Mouse (Mus musculus) embryonic facial prominence, embryonic 10.5 days (tissue): ENCODE measurements around the gene Podnl1. TPM values are rescaled to one million over a fixed set of nuclear protein-coding genes. Genes with fewer than 3 reads are reported as not detected.

ENCODE experiments used
- DNase-seq: peaks from one replicate; pipeline ENCODE4 v3.0.0-alpha.2; 2017; ENCODE audit warnings: low spot score
- H3K27ac ChIP-seq: fragments of 300-500 bp; sonication (generic); replicated peaks from 2 replicates; pipeline ENCODE4 v1.5.1; 2016; ENCODE audit warnings: mild to moderate bottlenecking
- H3K27me3 ChIP-seq: fragments of 300-500 bp; sonication (generic); replicated peaks from 2 replicates; pipeline ENCODE4 v1.6.1; 2016; ENCODE audit warnings: low read depth, mild to moderate bottlenecking; ENCODE audit not compliant: poor library complexity, severe bottlenecking
- H3K36me3 ChIP-seq: fragments of 300-500 bp; sonication (generic); replicated peaks from 2 replicates; pipeline ENCODE4 v1.6.1; 2016; ENCODE audit warnings: mild to moderate bottlenecking, moderate library complexity
- H3K4me1 ChIP-seq: fragments of 300-500 bp; sonication (generic); 2 replicates; pipeline ENCODE4 v1.6.1; 2016
- H3K4me3 ChIP-seq: fragments of 300-500 bp; sonication (generic); 2 replicates; pipeline ENCODE4 v1.5.1; 2016; ENCODE audit warnings: mild to moderate bottlenecking, moderate library complexity
- H3K9me3 ChIP-seq: fragments of 300-500 bp; sonication (generic); 2 replicates; pipeline ENCODE4 v1.6.1; 2016; ENCODE audit warnings: mild to moderate bottlenecking
- WGBS: fragments of 180-500 bp; shearing (Covaris S2); methylation state at CpG from one replicate; pipeline ENCODE4 v1.1.7; 2016; 5-methylcytosine and 5-hydroxymethylcytosine counted together
- polyA plus RNA-seq: library from polyadenylated mRNA; unstranded; fragments of >200 nt; fragmentation: Nextera tagmentation; extraction: Ambion mirVana; gene quantifications from 2 replicates; pipeline ENCODE4 v1.2.1, GENCODE M21; 2016

The Podnl1 gene
- polyA plus RNA-seq, 1 experiment from 2014 or later = 0.12 TPM

DNA sequence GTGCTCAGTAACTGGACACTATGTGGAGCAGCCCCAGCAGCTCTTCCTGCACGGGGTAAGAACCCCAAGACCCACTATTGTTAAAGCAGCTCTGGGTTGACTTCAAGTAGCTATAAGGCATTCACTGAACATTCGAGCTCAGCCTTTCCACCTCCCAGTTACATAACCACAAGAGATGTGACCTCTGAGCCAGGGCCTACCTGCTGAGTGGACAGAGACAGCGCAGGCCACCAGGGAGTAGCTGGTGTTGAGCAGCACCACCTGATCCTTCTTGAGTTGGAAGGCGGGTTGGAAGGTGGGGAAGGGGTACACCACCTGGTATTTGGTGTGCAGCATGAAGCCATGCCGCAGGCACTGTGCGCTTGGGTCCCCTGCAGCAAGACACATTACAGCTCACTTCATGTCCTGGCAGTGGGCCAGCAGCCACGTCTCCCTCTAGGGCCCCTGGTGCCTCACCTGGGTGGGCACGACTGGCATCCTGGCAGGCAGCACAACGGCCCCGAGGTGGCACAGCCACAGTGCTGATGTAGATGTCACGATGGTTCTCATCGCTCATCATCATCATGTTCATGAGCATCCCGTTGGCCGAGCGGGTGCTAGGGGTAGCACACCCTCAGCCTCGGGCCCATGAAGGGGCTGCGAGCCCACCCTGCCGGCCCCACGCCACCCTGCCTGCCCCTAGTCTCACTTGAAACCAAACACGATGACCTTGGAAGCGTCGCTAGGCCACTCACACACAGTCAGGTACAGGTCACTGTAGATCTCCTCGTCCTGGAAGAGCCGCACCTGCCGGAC, 24.1 kb upstream of the Podnl1 start:
- Histone ChIP-seq H3K4me1 (peaks cover 38% of the 10 kb centered on the region), H3K27me3 (no peaks in the 10 kb centered on the region), H3K9me3 (no peaks in the 10 kb centered on the region), H3K4me3 (no peak overlapping the region), H3K36me3 (peaks cover 64% of the 10 kb centered on the region), H3K27ac (no peak overlapping the region)
- no peak for DNase-seq
- 94% methylated on average over 25 of the region's 25 CpGs for WGBS

DNA sequence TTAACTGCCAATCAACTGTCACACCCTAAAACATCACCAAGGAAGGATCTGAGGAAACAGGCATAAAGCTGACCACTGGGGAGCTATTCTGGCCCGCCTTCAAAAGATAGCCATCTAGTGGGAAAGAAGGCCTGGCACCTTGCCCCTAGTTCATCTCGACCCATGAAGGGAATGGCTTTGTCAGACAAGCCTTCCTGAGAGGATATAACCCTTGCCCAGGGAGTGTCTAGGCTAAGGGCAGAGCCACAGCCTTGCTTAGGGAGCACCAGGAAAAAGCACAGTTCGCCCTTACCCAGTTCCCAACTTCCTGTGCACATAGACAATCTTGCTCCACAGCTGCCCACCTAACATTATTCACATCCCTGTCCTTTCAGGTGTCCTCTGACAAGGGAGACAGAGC, 22.2 kb upstream of the Podnl1 start:
- Histone ChIP-seq H3K4me3 (peak overlapping the region; percentile 86), H3K27ac (peak overlapping the region; percentile 100), H3K4me1 (peaks cover 38% of the 10 kb centered on the region), H3K27me3 (no peaks in the 10 kb centered on the region), H3K36me3 (peaks cover 44% of the 10 kb centered on the region), H3K9me3 (no peaks in the 10 kb centered on the region)
- DNase-seq = no peak
- WGBS = 70% methylated on average over 3 of the region's 3 CpGs

DNA sequence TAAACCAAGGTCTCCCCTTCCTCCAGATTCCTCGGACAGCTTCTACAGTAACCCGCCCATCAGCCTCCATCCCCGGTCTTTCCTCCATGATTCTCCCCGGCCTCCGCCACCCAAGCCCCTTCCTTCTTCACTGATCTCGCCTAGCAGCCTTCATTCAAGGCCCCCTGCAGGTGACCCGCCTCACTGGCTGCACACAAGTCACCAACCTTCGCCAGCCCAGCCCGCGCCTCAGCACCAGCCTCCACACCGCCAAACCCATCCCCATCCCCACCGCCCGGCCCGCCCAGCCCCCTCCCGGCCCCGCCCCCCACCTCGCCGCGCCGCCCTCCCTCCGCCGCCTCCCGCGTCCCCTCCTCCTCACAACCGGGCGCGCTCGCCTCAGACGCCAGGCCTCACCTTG, 21.6 kb upstream of the Podnl1 start:
- Histone ChIP-seq H3K27me3 (no peaks in the 10 kb centered on the region), H3K4me3 (peak overlapping the region; percentile 86), H3K9me3 (no peaks in the 10 kb centered on the region), H3K4me1 (peaks cover 38% of the 10 kb centered on the region), H3K36me3 (peaks cover 38% of the 10 kb centered on the region), H3K27ac (peak overlapping the region; percentile 100)
- peak; percentile 92 for DNase-seq
- 1% methylated on average over 28 of the region's 29 CpGs for WGBS

DNA sequence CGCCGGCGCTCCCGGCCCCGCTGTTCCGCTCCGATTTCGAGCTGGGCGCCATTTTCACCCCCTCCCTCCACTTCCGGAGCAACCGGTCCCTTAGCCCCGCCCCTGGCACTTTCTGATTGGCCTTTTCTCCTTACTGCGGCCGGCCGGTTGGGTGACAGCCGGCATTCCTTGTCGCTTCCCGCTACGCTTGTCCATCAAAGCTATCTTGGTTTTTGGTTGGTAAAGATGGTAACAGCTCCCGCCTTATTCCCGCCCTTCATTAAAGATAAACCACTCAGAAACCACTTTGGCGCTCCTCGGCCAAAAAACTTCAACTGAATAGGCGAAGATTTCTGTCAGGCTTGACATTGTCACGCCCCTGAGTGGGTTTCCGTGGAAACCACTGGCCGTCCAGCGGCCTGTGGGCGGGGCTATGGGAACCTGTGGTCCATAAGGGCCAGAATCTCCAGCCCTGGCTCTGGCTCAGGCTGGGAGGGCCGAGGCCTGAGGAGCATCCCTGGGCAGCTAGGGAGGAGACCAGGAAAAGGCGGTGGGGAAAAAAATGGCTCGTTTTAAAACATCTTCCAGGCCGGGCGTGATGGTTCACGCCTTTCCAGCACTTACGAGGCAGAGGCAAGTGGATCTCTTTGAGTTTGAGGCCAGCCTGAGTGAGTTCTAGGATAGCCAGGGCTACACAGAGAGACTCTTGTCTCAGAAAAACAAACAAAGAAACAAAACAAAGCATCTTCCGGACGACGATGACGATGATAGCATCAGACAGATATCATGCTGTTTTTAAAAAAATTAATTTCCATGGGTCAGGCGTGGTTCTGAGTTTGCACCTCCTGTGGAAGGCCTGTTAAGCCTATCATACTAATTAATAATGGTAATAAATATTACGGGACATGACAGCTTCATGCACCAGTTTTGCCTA, 20.8 kb upstream of the Podnl1 start, which contains the start of gene Dcaf15:
TSS of gene Dcaf15 (minus strand) at position 72 of the 913 bp plus-strand sequence.
- Histone ChIP-seq H3K27ac (peak within 1 kb of the TSS; percentile 100), H3K4me1 (peaks cover 38% of the 10 kb centered on the region), H3K9me3 (no peaks in the 10 kb centered on the region), H3K4me3 (peak within 1 kb of the TSS; percentile 86), H3K27me3 (no peaks in the 10 kb centered on the region), H3K36me3 (peaks cover 31% of the 10 kb centered on the region)
- peak; percentile 98 for DNase-seq
- WGBS = 7% methylated on average over 42 of the region's 42 CpGs

DNA sequence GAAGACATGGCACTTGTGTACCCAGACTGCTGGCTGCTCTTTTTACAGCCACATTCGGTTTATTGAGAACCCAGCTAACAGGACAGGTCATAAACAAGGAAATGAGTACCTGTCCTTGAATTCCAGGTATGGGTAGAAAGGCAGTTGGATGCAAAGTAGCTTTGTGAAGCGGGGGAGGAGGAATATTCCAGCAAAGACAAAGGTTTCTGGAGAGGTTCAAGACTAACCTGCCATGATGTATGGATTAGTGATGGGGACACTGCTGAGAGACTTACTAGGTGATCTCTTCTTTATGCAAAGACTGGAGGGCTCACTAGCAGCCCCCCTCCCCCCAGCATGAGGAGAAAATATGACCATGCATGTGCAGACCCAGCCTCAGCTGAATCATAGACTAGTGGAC, 20.1 kb upstream of the Podnl1 start:
- Histone ChIP-seq H3K9me3 (no peaks in the 10 kb centered on the region), H3K4me1 (peaks cover 38% of the 10 kb centered on the region), H3K27ac (peak overlapping the region; percentile 100; the same call in 1 of the 2 replicates), H3K27me3 (no peaks in the 10 kb centered on the region), H3K4me3 (peak overlapping the region; percentile 86; the same call in 1 of the 2 replicates), H3K36me3 (peaks cover 24% of the 10 kb centered on the region)
- WGBS = 88% methylated on average over 2 of the region's 2 CpGs
- no peak for DNase-seq

DNA sequence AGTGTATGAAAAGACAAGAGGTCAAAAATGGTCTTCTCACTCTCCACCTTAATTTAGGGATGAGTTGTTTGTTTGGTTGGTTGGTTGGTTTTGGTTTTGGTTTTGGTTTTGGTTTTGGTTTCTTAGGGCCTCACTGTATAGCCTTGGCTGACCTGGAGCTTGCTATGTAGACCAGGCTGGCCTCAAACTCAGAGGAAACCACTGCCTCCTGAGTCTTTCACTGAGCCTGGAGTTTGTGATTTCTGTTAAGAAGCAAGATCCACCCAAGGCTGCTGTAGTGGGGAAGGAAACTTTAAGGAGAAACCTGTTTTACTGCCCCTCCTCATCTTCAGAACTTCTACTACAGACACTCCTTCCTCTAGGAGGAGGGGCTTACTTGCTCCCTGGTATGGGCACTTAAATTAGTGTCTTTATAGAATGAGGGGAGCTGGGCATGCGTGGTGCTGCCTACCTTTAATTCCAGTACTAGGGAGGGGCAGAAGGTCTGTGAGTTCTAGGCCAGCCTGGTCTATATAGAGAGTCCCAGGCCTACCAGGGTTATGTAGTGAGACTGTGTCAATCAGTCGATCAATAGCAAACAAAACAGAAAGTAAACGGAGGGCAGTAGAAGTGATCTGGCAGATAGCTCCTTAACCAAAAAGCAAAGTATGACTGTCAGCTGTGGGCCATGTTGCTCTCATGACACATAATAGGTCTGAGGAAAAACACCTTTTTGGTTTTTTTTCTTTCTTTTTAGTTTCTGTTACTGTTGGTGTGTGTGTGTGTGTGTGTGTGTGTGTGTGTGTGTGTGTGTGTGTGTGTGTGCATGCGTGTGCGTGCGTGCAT, 19.4 kb upstream of the Podnl1 start:
- Histone ChIP-seq H3K4me1 (peaks cover 38% of the 10 kb centered on the region), H3K9me3 (no peaks in the 10 kb centered on the region), H3K36me3 (peaks cover 16% of the 10 kb centered on the region), H3K4me3 (no peak overlapping the region), H3K27me3 (no peaks in the 10 kb centered on the region), H3K27ac (no peak overlapping the region)
- 89% methylated on average over 6 of the region's 6 CpGs for WGBS
- no peak for DNase-seq

DNA sequence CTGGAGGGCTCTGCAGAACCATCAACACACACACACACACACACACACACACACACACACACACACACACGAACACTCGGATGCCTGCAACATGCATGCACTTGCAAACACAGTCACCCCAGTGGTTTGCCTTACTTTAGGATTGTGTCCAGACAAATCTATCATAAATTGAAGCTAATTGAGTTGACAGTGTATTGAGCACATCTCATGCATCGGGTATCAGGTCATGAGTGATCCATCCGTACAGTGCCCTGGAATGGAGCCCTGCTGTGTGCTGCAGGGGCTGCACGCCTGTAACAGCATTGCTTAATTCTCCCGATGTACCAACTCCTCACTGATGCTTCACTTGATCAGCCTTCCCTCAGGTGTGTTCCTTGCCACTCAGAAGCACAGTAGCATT, 10.1 kb upstream of the Podnl1 start:
- no peak for DNase-seq
- whole genome bisulfite sequencing = 91% methylated on average over 6 of the region's 6 CpGs
- no peak overlapping the region for H3K4me3 ChIP-seq
- no peaks in the 10 kb centered on the region for H3K36me3 ChIP-seq
- H3K27me3 ChIP-seq = no peaks in the 10 kb centered on the region
- no peak overlapping the region for H3K27ac ChIP-seq
- H3K9me3 ChIP-seq = 0 out of 2 replicates have a peak, but pooled peaks cover 3% of the 10 kb centered on the region
- no peaks in the 10 kb centered on the region for H3K4me1 ChIP-seq

DNA sequence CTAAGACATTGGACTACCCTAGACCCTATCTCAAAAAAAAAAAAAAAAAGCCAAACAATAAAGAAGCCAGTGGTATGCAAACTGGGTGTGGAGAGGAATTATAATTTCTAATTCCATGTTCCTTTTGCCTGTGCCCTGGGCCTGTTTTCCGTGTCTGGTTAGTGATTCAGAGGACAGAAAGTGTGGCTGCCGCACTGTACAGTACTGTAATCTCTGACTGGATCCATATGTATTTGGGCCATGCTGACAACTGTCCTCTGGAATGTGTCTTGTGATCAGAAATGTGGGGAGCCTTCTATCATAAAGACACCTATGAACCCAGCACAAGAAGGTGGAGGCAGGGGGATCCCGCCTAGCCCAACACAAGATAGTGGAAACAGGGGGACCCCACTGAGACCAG, 3.6 kb upstream of the Podnl1 start:
- no peak overlapping the region for H3K27ac ChIP-seq
- H3K4me1 ChIP-seq = peaks cover 15% of the 10 kb centered on the region
- H3K27me3 ChIP-seq = no peaks in the 10 kb centered on the region
- no peaks in the 10 kb centered on the region for H3K36me3 ChIP-seq
- WGBS = 87% methylated on average over 3 of the region's 3 CpGs
- H3K9me3 ChIP-seq = 0 out of 2 replicates have a peak, but pooled peaks cover 3% of the 10 kb centered on the region
- no peak overlapping the region for H3K4me3 ChIP-seq
- DNase-seq = no peak

DNA sequence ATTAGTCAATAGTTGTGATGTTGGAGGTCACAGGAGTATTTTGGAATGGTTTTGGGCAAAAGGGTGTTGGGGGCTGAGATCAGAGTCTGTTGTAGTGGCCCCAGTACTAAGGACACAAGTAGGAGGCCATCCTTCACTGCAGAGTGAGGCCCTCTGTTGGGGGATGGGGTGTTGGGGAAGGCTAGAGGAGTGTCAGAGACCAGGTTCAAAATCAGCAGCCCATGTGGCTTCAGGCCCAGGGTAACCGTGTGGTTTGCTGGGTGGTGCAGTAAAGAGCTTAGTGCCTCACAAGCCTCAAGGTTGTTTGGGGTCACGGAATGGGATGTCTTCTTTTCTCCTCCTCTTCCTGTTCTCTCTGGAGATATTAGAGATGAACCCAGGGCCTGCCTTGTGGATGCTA, 953 bp downstream of the Podnl1 start:
- Histone ChIP-seq H3K27ac (no peak overlapping the region; the same call in 1 of the 2 replicates), H3K9me3 (no peaks in the 10 kb centered on the region), H3K36me3 (peaks cover 12% of the 10 kb centered on the region), H3K4me1 (peaks cover 32% of the 10 kb centered on the region), H3K27me3 (peaks cover 19% of the 10 kb centered on the region), H3K4me3 (no peak overlapping the region)
- WGBS = 80% methylated on average over 2 of the region's 2 CpGs
- DNase-seq = no peak

DNA sequence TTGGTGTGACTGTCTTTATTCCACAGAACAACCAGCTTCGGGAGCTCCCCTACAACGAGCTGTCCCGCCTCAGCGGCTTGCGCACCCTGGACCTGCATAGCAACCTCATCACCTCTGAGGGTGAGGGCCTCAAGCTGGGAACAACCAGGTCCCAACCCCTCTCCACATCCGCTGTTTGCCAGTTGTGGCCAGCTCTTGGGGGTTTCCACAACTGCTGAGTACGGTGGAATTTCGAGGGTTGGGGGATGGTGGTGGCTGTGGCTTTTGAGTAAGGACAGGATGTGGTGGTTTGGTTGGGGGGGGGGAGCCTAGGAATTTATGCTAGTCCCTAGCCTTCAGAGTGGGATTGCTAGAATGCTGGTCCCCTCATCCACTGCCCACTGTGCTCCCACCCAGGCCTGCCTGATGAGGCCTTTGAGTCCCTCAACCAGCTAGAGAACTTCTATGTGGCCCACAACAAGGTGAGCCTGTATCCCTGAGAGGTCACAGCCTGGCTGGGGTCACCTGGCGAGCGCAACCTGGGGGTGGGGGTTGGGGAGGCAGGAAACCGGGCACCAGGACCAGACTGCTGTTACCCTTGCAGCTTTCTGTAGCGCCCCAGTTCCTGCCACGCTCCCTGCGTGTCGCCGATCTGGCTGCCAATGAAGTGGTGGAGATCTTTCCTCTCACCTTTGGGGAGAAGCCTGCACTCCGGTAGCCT, 1.6 kb downstream of the Podnl1 start:
- Histone ChIP-seq H3K36me3 (peaks cover 18% of the 10 kb centered on the region), H3K27me3 (peaks cover 19% of the 10 kb centered on the region), H3K4me3 (no peak overlapping the region), H3K4me1 (peaks cover 32% of the 10 kb centered on the region), H3K27ac (peak overlapping the region; percentile 63), H3K9me3 (no peaks in the 10 kb centered on the region)
- 69% methylated on average over 17 of the region's 17 CpGs for WGBS
- no peak for DNase-seq

DNA sequence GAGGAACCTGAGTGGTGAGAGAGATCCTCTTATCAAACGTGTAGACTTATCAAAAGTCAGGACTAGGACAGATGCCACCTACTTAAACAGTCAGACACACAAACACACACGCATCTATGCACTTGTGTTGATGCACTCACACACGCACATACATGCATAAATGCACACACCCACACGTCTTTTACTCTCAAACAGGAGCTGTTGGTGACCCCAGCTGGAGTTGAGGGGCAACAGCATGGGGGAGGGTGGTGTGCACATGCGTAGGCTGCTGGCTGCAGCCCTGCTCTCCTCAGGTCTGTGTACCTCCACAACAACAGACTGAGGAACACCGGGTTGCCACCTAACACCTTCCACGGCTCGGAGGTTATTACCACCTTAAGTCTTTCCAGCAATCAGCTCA, 2.5 kb downstream of the Podnl1 start:
- 67% methylated on average over 8 of the region's 8 CpGs for WGBS

More for the DNA sequence above, 2.5 kb downstream of the Podnl1 start:
- Histone ChIP-seq H3K27me3 (peaks cover 19% of the 10 kb centered on the region), H3K27ac (no peak overlapping the region), H3K36me3 (peaks cover 27% of the 10 kb centered on the region), H3K9me3 (no peaks in the 10 kb centered on the region), H3K4me3 (no peak overlapping the region), H3K4me1 (peaks cover 32% of the 10 kb centered on the region)
- DNase-seq = no peak
